Mouse (Mus musculus): ENCODE data around the gene Ppib.
A peak's percentile ranks its signal among the peaks of the same experiment; 100 is the strongest.

Ppib gene

GRCm38 (mm10) chr9:66059583-66060307, at the start of gene Ppib:
Gene Ppib (plus strand): TSS chr9:66060222.
- DNase-seq (ENCODE audit: extremely low spot score, low read depth, low spot score) = peak; percentile 79

DNA sequence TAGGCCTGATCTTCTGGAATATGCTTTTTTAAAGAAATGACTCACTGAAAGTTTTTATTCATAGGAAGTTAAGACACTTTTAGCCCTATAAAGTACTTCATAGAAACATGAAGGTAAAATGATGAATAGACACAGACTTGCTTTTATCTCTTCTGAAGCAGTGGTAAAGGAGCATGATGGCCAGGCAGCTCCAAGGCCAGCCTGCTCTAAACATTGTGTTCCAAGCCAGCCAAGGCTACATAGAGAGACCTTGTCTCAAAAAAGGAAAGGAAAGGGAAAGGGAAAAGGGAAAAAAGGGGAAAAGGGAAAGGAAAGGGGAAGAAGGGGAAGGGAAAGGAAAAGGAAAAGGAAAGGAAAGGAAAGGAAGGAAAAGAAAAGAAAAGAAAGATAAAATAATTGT, 39.4 kb upstream of the Ppib start:
- DNase-seq (ENCODE audit: extremely low spot score, low read depth, low spot score) = no peak

DNA sequence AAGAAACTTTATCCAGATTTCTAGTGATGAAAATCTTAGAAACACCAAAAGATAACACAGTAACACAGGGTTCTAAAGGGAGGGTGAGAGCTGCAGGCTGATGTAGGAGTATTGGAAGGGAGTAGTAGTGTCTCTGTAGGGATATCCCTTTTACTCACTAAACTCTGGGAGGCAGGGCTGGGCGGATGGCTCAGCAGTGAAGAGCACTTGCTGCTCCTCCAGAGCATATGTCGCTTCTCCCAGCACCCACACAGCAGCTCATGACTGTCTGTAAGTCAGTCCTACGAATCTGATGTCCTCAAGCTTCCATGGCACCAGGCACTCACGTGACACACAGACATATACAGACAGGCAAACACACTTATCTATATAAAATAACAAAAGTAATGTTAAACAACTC, 21.9 kb upstream of the Ppib start:
- DNase-seq (ENCODE audit: extremely low spot score, low read depth, low spot score) = no peak

DNA sequence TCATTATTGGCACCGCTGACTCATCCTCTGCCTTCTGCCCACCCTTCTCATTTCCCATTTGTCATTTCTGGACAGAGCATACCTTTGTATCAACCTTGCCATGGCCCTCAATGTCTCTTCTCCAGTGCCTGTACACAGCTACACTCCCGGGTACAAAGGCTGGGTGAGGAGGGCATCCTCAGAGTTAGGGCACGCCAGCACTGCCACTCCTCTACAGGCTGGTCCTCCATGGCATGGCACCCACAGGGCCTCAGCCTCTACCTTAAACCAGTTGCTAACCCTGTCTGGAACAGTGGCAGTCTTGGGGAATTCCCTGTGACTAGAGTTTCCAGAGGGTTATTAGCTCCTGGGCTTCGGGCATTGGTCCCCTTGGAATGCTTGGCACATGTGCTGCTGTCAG, 21.4 kb upstream of the Ppib start:
- DNase-seq (ENCODE audit: extremely low spot score, low read depth, low spot score) = no peak

- no peak for DNase-seq (ENCODE audit: extremely low spot score, low read depth, low spot score)
Observed at GRCm38 (mm10) chr9:66039290-66039689, 20.7 kb upstream of the Ppib start.

GRCm38 (mm10) chr9:66040801-66041200, 19.2 kb upstream of the Ppib start:
- DNase-seq (ENCODE audit: extremely low spot score, low read depth, low spot score) = no peak

- DNase-seq (ENCODE audit: extremely low spot score, low read depth, low spot score) = no peak
Observed at GRCm38 (mm10) chr9:66042331-66042730, 17.7 kb upstream of the Ppib start.

GRCm38 (mm10) chr9:66043241-66043640, 16.8 kb upstream of the Ppib start:
- DNase-seq (ENCODE audit: extremely low spot score, low read depth, low spot score) = no peak

DNA sequence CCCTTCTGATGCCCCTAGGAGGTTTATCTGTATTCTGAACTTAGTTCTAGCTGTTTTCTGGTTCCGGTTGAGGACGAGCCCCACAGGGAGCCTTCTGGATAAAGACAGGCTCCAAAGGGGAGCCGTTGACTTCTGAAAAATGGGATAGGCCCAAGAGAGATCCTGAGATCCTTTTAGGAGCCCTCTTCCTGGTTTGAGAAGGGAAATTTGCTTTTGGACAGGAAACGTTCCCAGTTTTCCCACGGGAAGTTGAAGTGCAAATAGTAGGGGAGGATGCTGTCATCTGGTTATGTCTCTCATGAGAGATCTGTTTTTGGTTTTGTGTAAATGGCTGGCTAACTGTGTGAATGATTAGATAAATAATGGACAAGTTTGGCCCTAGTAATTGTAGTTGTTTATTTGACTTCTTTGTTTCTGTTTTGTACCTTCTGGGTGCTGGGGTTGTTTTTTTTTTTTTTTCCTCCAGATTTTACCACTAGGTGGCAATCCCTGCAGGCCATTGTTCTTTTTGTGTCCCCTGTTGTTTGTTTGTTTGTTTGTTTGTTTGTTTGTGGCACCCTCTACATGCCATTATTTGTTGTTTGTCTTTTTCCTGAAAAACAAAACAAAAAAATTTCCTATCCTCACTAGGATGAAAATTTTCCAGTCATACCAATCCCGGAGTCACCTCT, 10.0 kb upstream of the Ppib start:
- no peak for DNase-seq (ENCODE audit: extremely low spot score, low read depth, low spot score)

- DNase-seq (ENCODE audit: extremely low spot score, low read depth, low spot score) = no peak
Observed at GRCm38 (mm10) chr9:66051493-66051892, 8.5 kb upstream of the Ppib start.

GRCm38 (mm10) chr9:66052731-66053130, 7.3 kb upstream of the Ppib start:
- DNase-seq (ENCODE audit: extremely low spot score, low read depth, low spot score) = no peak

GRCm38 (mm10) chr9:66053620-66054019, 6.4 kb upstream of the Ppib start:
- DNase-seq (ENCODE audit: extremely low spot score, low read depth, low spot score) = no peak

- DNase-seq (ENCODE audit: extremely low spot score, low read depth, low spot score) = no peak
Observed at GRCm38 (mm10) chr9:66060308-66060647, 256 bp downstream of the Ppib start.

DNA sequence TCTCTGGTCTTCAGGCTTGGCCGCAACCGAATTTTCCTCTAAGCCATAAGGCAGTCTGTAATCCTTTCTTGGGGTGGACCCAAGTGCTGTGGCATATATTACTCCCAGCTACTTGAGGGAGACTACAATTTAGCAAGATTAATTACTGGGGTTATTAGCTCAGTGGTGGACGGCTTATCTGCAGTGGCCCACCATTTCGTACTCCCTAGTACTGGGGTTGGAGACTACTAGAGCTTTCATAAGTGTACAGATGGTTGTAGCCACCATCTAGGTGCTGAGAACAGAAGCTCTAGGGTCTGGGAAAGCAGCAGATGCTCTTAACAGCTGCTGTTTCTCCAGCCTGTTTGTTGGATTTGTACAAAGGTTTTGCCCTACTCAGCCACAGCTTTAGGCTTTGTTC, 964 bp downstream of the Ppib start:
- no peak for DNase-seq (ENCODE audit: extremely low spot score, low read depth, low spot score)

DNA sequence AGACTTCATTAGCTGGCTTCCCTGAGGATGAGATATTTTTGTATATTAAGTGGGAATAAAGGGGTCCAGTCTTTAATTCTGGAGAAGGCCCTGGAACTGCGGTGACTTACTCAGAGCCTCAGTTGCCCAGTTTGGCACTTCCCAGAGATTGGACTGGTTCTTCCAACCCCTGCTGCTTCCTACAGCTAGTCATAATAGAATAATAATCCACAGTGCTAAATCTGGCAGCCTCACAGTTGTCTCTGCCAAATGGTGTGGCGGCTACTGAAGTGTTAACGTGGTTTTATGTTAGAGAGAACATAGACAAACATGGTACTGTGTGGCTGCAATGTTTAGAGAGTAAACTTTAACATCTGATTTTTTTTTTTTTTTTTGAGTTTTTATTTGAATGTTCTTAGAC, 1.6 kb downstream of the Ppib start:
- DNase-seq (ENCODE audit: extremely low spot score, low read depth, low spot score) = no peak

DNA sequence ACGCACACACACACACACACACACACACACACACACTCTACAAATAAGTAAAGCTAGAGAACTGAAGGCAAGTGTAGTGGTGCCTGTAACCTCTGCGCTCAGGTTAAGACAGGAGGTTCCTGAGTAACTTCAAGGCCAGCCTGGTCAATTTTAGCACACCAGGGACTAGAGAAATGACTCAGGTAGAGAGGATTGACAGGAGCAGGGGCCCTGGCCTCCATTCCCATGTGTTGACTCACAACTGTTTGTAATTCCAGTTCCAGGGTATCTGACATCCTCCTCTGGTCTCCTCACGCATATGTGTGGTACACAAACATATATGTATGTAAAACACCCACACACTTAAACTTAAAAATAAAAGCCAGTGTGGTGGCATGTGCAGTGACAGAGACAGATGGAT, 3.4 kb downstream of the Ppib start:
- DNase-seq (ENCODE audit: extremely low spot score, low read depth, low spot score) = no peak

GRCm38 (mm10) chr9:66064316-66064715, 4.3 kb downstream of the Ppib start:
- no peak for DNase-seq (ENCODE audit: extremely low spot score, low read depth, low spot score)

- DNase-seq (ENCODE audit: extremely low spot score, low read depth, low spot score) = no peak
Observed at GRCm38 (mm10) chr9:66066791-66067190, 6.8 kb downstream of the Ppib start.

- DNase-seq (ENCODE audit: extremely low spot score, low read depth, low spot score) = no peak
Observed at GRCm38 (mm10) chr9:66067542-66067941, 7.5 kb downstream of the Ppib start.

- no peak for DNase-seq (ENCODE audit: extremely low spot score, low read depth, low spot score)
Observed at GRCm38 (mm10) chr9:66068056-66068455, 8.0 kb downstream of the Ppib start.

GRCm38 (mm10) chr9:66068971-66069391, 9.0 kb downstream of the Ppib start:
- DNase-seq (ENCODE audit: extremely low spot score, low read depth, low spot score) = no peak

DNA sequence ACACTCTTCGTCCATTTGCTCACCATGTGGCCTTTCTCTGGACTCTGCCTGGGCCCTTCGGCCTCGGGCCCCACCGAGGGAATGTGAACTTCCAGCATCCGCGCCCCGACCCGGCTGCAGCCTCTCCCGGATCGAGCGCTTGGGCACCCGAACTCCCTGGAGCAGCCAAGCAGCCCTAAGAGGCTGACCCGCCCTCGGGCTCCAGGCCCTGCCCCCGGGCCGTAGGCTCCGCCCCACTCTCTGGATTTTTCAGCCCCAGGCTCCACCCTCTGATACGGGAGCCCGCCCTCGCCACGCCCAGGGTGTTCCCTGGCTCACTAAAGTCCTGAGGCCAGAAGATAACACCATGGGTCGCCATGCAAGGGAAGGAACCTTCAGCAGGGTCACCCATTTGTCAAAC, 9.6 kb downstream of the Ppib start, which contains the start of gene Snx22:
Gene Snx22, minus strand, starts transcription at position 137 of the 400 bp plus-strand sequence.
- no peak for DNase-seq (ENCODE audit: extremely low spot score, low read depth, low spot score)

GRCm38 (mm10) chr9:66070151-66070550, 10.1 kb downstream of the Ppib start:
- DNase-seq (ENCODE audit: extremely low spot score, low read depth, low spot score) = no peak

Measured in hindlimb bud, embryonic 11.5 days (tissue).